Mouse (Mus musculus) heart, adult 2 months (tissue): ENCODE data around the gene Naxe. TPM values are rescaled to one million over a fixed set of nuclear protein-coding genes. Genes with fewer than 3 reads are reported as not detected.

Experiments
- DNase-seq, 2 experiments: peaks; one replicate each; pipeline ENCODE4 v3.0.0; 2021
- H3K27ac ChIP-seq: fragments of 200-600 bp; 2 replicates; pipeline ENCODE4 v1.8.1; 2022
- H3K27me3 ChIP-seq: fragments of 200-500 bp; 2 replicates; pipeline ENCODE4 v1.6.1; 2012; ENCODE audit warnings: mild to moderate bottlenecking, low read length, inconsistent platforms, mixed read lengths; ENCODE audit not compliant: control insufficient read depth, insufficient read depth
- H3K36me3 ChIP-seq: fragments of 200-500 bp; 2 replicates; pipeline ENCODE4 v1.6.1; 2012; ENCODE audit warnings: low read length, inconsistent platforms; ENCODE audit not compliant: control insufficient read depth, insufficient read depth
- H3K4me1 ChIP-seq: fragments of 200-500 bp; 2 replicates; pipeline ENCODE4 v1.6.1; 2011; ENCODE audit warnings: low read length; ENCODE audit not compliant: control insufficient read depth, insufficient read depth
- H3K4me3 ChIP-seq: fragments of 200-600 bp; 2 replicates; pipeline ENCODE4 v1.8.1; 2022
- H3K79me2 ChIP-seq: fragments of 200-500 bp; replicated peaks from 2 replicates; pipeline ENCODE4 v1.6.1; 2012; ENCODE audit warnings: mild to moderate bottlenecking, inconsistent platforms, low read length, moderate library complexity, mixed read lengths; ENCODE audit not compliant: control insufficient read depth, insufficient read depth
- H3K9ac ChIP-seq: fragments of 200-500 bp; 2 replicates; pipeline ENCODE4 v1.6.1; 2012; ENCODE audit warnings: low read depth, mild to moderate bottlenecking, control low read depth, inconsistent platforms, low read length, mixed read lengths
- CTCF ChIP-seq: fragments of 200-600 bp; IDR thresholded peaks from 2 replicates; pipeline ENCODE4 v1.8.1; 2022; ENCODE audit warnings: antibody characterized with exemption, mild to moderate bottlenecking, moderate library complexity
- EP300 ChIP-seq: fragments of 200-500 bp; IDR thresholded peaks from 2 replicates; pipeline ENCODE4 v1.6.1; 2011; ENCODE audit warnings: low read depth, low read length, control low read depth; ENCODE audit not compliant: insufficient read depth
- POLR2A ChIP-seq: fragments of 200-500 bp; IDR thresholded peaks from 2 replicates; pipeline ENCODE4 v1.6.1; 2011; ENCODE audit warnings: mild to moderate bottlenecking, low read depth, low read length, control low read depth; ENCODE audit not compliant: insufficient read depth
- WGBS: fragments of 180-500 bp; shearing (Covaris S2); methylation state at CpG from one replicate; pipeline ENCODE4 v1.1.7; 2018; 5-methylcytosine and 5-hydroxymethylcytosine counted together
- intact Hi-C: fragments of 180-260 bp; cut with DNase I; formaldehyde crosslinking; loops from one replicate; pipeline ENCODE4 v1.15.1; 2025
- polyA plus RNA-seq: library from polyadenylated mRNA; depleted of rRNA; stranded (reverse); fragments of >200 nt; gene quantifications from 2 replicates; pipeline ENCODE4 v1.2.3, GENCODE M21; 2012
- total RNA-seq, 2 experiments: library from RNA; stranded (reverse); gene quantifications; 2 replicates each; pipeline ENCODE4 v1.2.3; 2021

The Naxe gene
- total and polyA plus RNA-seq, 3 experiments, result 70.6 to 86.6 (median 81.9) TPM

- intact Hi-C loops, result loop anchor here (1.0 to 2.0 kb wide), 2 partner anchors 15 to 40 kb away; partner anchors contain the start of gene Naxe
- TF ChIP-seq CTCF (no peak), POLR2A (peak; percentile 81), EP300 (peak; percentile 85)
- Histone ChIP-seq H3K4me1 (no peaks in the 10 kb centered on the region), H3K9ac (peak within 1 kb of the TSS; percentile 44), H3K36me3 (no peaks in the 10 kb centered on the region; the same call in 1 of the 2 replicates), H3K27ac (peak within 1 kb of the TSS; percentile 72), H3K27me3 (0 out of 2 replicates have a peak, but pooled peaks cover 1% of the 10 kb centered on the region), H3K4me3 (peak within 1 kb of the TSS; percentile 83), H3K79me2 (no peaks in the 10 kb centered on the region)
- peak; percentile 80 to 89 for DNase-seq
- WGBS, result 7% methylated on average over 36 of the region's 36 CpGs
These were observed 15.5 kb downstream of the Naxe start, which contains the start of gene Gpatch4 for GRCm38 (mm10) chr3:88042661-88043421. Gpatch4 (plus strand) TSS chr3:88043108.

DNA sequence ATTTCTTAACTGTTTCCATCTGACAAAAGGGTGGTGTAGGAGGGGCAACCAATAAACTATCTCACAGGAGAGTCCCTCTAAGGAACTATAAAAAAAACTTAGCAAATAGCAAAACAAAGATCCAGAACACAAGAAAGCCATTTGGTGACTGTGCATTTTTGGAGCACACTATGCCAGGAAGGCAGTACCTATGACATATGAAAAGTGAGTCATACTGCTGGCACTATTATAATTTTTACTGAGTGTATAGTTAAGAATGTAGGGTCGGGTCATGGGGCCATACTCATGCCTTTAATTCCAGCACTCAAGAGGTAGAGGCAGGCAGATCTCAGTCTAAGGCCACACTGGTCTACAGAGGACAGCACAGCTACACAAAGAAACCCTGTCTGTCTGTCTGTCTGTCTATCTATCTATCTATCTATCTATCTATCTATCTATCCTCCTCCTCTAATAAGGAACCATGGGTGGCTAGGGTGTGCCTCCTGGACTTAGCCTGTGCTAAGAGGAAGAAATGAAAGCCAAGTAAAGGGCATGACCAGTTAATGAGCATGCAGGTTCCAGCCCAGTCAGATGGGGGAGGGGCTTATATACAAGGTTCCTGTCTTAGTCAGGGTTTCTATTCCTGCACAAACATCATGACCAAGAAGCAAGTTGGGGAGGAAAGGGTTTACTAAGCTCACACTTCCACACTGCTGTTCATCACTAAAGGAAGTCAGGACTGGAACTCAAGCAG is 22.6 kb downstream of the Naxe start:
- intact Hi-C loops, result no loop called here
- no peak for DNase-seq
- Histone ChIP-seq H3K4me1 (no peaks in the 10 kb centered on the region), H3K79me2 (no peaks in the 10 kb centered on the region), H3K27me3 (no peaks in the 10 kb centered on the region), H3K4me3 (no peak overlapping the region), H3K27ac (no peak overlapping the region), H3K9ac (no peak overlapping the region), H3K36me3 (no peaks in the 10 kb centered on the region)
- WGBS, result 59% methylated on average over 1 of the region's 1 CpGs
- TF ChIP-seq CTCF (no peak), EP300 (no peak), POLR2A (no peak)

DNA sequence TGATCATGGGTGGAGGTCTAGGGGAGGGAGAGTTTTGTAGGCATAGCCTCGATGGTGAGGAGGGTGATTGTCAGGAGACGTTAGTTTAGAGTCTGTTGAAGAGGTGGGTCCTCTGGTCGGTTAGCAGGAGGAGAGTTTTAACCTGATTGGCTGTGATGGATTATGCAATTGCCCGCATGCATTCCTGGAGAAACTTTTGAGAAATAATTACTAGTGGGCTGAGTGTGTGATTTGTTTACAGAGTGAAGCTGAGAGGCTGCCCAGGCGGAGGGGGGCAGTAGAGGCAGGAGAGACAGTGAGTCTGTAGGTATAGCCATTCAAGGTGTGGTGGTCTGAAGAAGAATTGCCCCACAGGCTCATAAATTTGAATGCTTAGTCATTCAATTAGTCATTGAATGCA is 24.8 kb downstream of the Naxe start:
- no peak overlapping the region for H3K9ac ChIP-seq
- no peaks in the 10 kb centered on the region for H3K27me3 ChIP-seq
- no peaks in the 10 kb centered on the region for H3K36me3 ChIP-seq
- 73% methylated on average over 5 of the region's 5 CpGs for WGBS
- H3K79me2 ChIP-seq, result no peaks in the 10 kb centered on the region
- DNase-seq, result no peak
- no peak for TF ChIP-seq EP300
- no peaks in the 10 kb centered on the region for H3K4me1 ChIP-seq
- H3K27ac ChIP-seq, result no peak overlapping the region
- no peak overlapping the region for H3K4me3 ChIP-seq
- intact Hi-C loops, result no loop called here

GRCm38 (mm10) chr3:88030608-88031395 is 27.5 kb downstream of the Naxe start:
- no peak overlapping the region for H3K9ac ChIP-seq
- 10% methylated on average over 19 of the region's 19 CpGs for WGBS
- peak; percentile 51 to 63 for DNase-seq
- no peaks in the 10 kb centered on the region for H3K27me3 ChIP-seq
- no peaks in the 10 kb centered on the region for H3K4me1 ChIP-seq
- TF ChIP-seq CTCF, result no peak
- no peak for TF ChIP-seq EP300
- TF ChIP-seq POLR2A, result no peak
- no peaks in the 10 kb centered on the region for H3K36me3 ChIP-seq
- intact Hi-C loops, result no loop called here
- no peak overlapping the region for H3K27ac ChIP-seq
- no peak overlapping the region for H3K4me3 ChIP-seq
- no peaks in the 10 kb centered on the region for H3K79me2 ChIP-seq

- TF ChIP-seq POLR2A, result no peak
- TF ChIP-seq EP300, result no peak
- TF ChIP-seq CTCF, result peak; percentile 70
- Histone ChIP-seq H3K9ac (no peak within 1 kb of the TSS), H3K27me3 (peaks cover 12% of the 10 kb centered on the region), H3K79me2 (no peaks in the 10 kb centered on the region), H3K36me3 (no peaks in the 10 kb centered on the region), H3K4me1 (no peaks in the 10 kb centered on the region), H3K27ac (no peak within 1 kb of the TSS), H3K4me3 (no peak within 1 kb of the TSS)
- intact Hi-C loops, result loop anchor here (5.0 kb wide), 1 partner anchor 45 kb away; no protein-coding TSS in a partner anchor
- DNase-seq, result no peak
- WGBS, result 44% methylated on average over 5 of the region's 5 CpGs
These were observed 30.7 kb downstream of the Naxe start, which contains the start of gene Hapln2 for GRCm38 (mm10) chr3:88027434-88028186. Hapln2 (minus strand) TSS chr3:88027583.
